Mouse (Mus musculus) lung, adult 2 months (tissue): Measurements from ENCODE around the gene Nadk.

Experiments
- CTCF ChIP-seq: fragments of 200-500 bp; IDR thresholded peaks from 2 replicates; pipeline ENCODE4 v1.5.1; 2011; ENCODE audit warnings: mild to moderate bottlenecking, low read length, control low read depth; ENCODE audit not compliant: insufficient read depth
- POLR2A ChIP-seq: fragments of 200-500 bp; IDR thresholded peaks from 2 replicates; pipeline ENCODE4 v1.6.1; 2011; ENCODE audit warnings: low read depth, mild to moderate bottlenecking, control low read depth, low read length, borderline replicate concordance; ENCODE audit errors: extremely low read depth

GRCm38 (mm10) chr4:155611860-155612259 lies 49.7 kb downstream of the Nadk start:
- TF ChIP-seq POLR2A (no peak), CTCF (no peak)
